Mouse (Mus musculus): Measurements from ENCODE around the gene Gm7954.
A peak's percentile ranks its signal among the peaks of the same experiment; 100 is the strongest.
"Not testable (repeated sequence)": the region's sequence is repeated elsewhere in the genome, so short reads cannot be mapped to it uniquely, and the experiment has no call there.

Gene Gm7954

GRCm38 (mm10) chr14:41453418-41453817 is at the start of gene Gm7954:
Gm7954 (minus strand) TSS chr14:41453518.
- not testable (repeated sequence) for DNase-seq (ENCODE audit: low read depth, low spot score)

- not testable (repeated sequence) for DNase-seq (ENCODE audit: low read depth, low spot score)
Measured at GRCm38 (mm10) chr14:41489385-41489784, 36.1 kb upstream of the Gm7954 start, which contains the start of gene Gm3486. Gm3486 (minus strand) TSS chr14:41489485.

- DNase-seq (ENCODE audit: low read depth, low spot score), result peak; percentile 53
Measured at GRCm38 (mm10) chr14:41425393-41426075, 27.8 kb downstream of the Gm7954 start.

- peak; percentile 0 for DNase-seq (ENCODE audit: low read depth, low spot score)
Measured at GRCm38 (mm10) chr14:41424694-41425093, 28.6 kb downstream of the Gm7954 start.

- DNase-seq (ENCODE audit: low read depth, low spot score), result not testable (repeated sequence)
Measured at GRCm38 (mm10) chr14:41408181-41408580, 45.1 kb downstream of the Gm7954 start, which contains the start of gene Gm6482. Gm6482 (minus strand) TSS chr14:41408281.

Measured in R1 (cell line).